Comparison of ENCODE assay signal across 20 mouse cellular contexts in genomic region chr17:43676241-43676640, GRCm38 (mm10). TPM values are rescaled to one million over a fixed set of nuclear protein-coding genes. Genes with fewer than 3 reads are reported as not detected.
A peak's percentile ranks its signal among the peaks of the same experiment; 100 is the strongest.
DNase-seq lines count a peak whose midpoint lies in the region; ATAC-seq and TF ChIP-seq lines count a peak whose summit lies in the region.
"Had no signal": no experiment of that assay in that cellular context is flagged by ENCODE, and none has a peak within 500 bp of the region (broad histone marks: within the 10 kb centered on the region; RNA-seq: fewer than 3 reads in every experiment).

No protein-coding gene starts in this region.

- TF ChIP-seq CTCF in gastrocnemius, adult 2 months (IDR thresholded peaks at IDR 0.05), result peak; percentile 12; the same call in 1 of the 2 replicates
- TF ChIP-seq CTCF in liver, embryonic 14.5 days (IDR thresholded peaks at IDR 0.05; ENCODE audit: low read depth), result 0 out of 2 replicates have a peak, but pooled peaks have one; percentile 13
- no peak for TF ChIP-seq CTCF in hindbrain, postnatal 0 days (IDR thresholded peaks at IDR 0.05; ENCODE audit: low read depth)

- no peak overlapping the region for H3K4me2 ChIP-seq in liver, embryonic 14.5 days (ENCODE audit: low read depth)
- H3K4me2 ChIP-seq in liver, embryonic 12.5 days, result no peak overlapping the region
- no peak overlapping the region for H3K4me2 ChIP-seq in hindbrain, postnatal 0 days (ENCODE audit: low read depth, low read length)
- H3K4me2 ChIP-seq: embryonic facial prominence, embryonic 13.5 days had no signal

- no peak overlapping the region for H3K4me3 ChIP-seq in gastrocnemius, adult 2 months
- no peak overlapping the region for H3K4me3 ChIP-seq in liver, embryonic 14.5 days (ENCODE audit: insufficient read depth in 1 of 2, low read depth in 2 of 2, low read length in 2 of 2)
- no peak overlapping the region for H3K4me3 ChIP-seq in liver, embryonic 12.5 days
- H3K4me3 ChIP-seq in hindbrain, postnatal 0 days (ENCODE audit: low read length), result no peak overlapping the region
- H3K4me3 ChIP-seq: embryonic facial prominence, embryonic 13.5 days; heart, embryonic 10.5 days had no signal

- intact Hi-C loops in gastrocnemius, adult 2 months (cut with DNase I), result no loop called here

- H3K4me1 ChIP-seq in liver, embryonic 14.5 days (replicated peaks; ENCODE audit: control insufficient read depth in 2 of 2, insufficient read depth in 2 of 2, low read length in 1 of 2), result peaks cover 0 to 8% of the 10 kb centered on the region in 2 experiments; a peak in 2 of 4 replicates
- peaks cover 3% of the 10 kb centered on the region; the same call in 1 of the 2 replicates for H3K4me1 ChIP-seq in liver, embryonic 12.5 days
- no peaks in the 10 kb centered on the region for H3K4me1 ChIP-seq in hindbrain, postnatal 0 days (ENCODE audit: insufficient read depth, low read length)
- H3K4me1 ChIP-seq: embryonic facial prominence, embryonic 13.5 days; heart, embryonic 10.5 days had no signal

- ATAC-seq in liver, embryonic 14.5 days (ENCODE audit: insufficient read depth), result no peak
- no peak for ATAC-seq in liver, embryonic 12.5 days
- peak; percentile 57; the same call in 1 of the 2 replicates for ATAC-seq in megakaryocyte progenitor cell, adult 5-6 weeks (replicated peaks; ENCODE audit: poor library complexity)
- ATAC-seq in hindbrain, postnatal 0 days, result no peak
- ATAC-seq: forebrain, embryonic 14.5 days had no signal

- no peaks in the 10 kb centered on the region for H3K36me3 ChIP-seq in liver, embryonic 14.5 days (replicated peaks; ENCODE audit: control insufficient read depth, insufficient read depth, low read depth)
- no peaks in the 10 kb centered on the region for H3K36me3 ChIP-seq in liver, embryonic 12.5 days
- no peaks in the 10 kb centered on the region for H3K36me3 ChIP-seq in hindbrain, postnatal 0 days (ENCODE audit: insufficient read depth, low read length)

- no peak for TF ChIP-seq EP300 in liver, embryonic 14.5 days (IDR thresholded peaks at IDR 0.05; ENCODE audit: low read depth)

- WGBS in liver, embryonic 14.5 days (ENCODE audit: insufficient replicate concordance), result 67% methylated on average over 1 of the region's 1 CpGs
- 61% methylated on average over 1 of the region's 1 CpGs for WGBS in liver, embryonic 12.5 days (ENCODE audit: insufficient replicate concordance)
- WGBS in hindbrain, postnatal 0 days, result 100% methylated on average over 1 of the region's 1 CpGs

- H3K9ac ChIP-seq in liver, embryonic 14.5 days (replicated peaks), result no peak overlapping the region
- H3K9ac ChIP-seq in liver, embryonic 12.5 days, result no peak overlapping the region
- H3K9ac ChIP-seq in hindbrain, postnatal 0 days (replicated peaks; ENCODE audit: low read length), result no peak overlapping the region
- H3K9ac ChIP-seq: embryonic facial prominence, embryonic 13.5 days had no signal

- no peaks in the 10 kb centered on the region for H3K27me3 ChIP-seq in liver, embryonic 14.5 days (ENCODE audit: control insufficient read depth, insufficient read depth, low read length)
- H3K27me3 ChIP-seq in liver, embryonic 12.5 days (replicated peaks), result no peaks in the 10 kb centered on the region
- no peaks in the 10 kb centered on the region for H3K27me3 ChIP-seq in hindbrain, postnatal 0 days (ENCODE audit: insufficient read depth, low read length)
- H3K27me3 ChIP-seq: embryonic facial prominence, embryonic 13.5 days had no signal

- no peak overlapping the region for H3K27ac ChIP-seq in gastrocnemius, adult 2 months
- H3K27ac ChIP-seq in liver, embryonic 14.5 days, result no peak overlapping the region
- no peak overlapping the region for H3K27ac ChIP-seq in liver, embryonic 12.5 days
- H3K27ac ChIP-seq in hindbrain, postnatal 0 days, result no peak overlapping the region
- H3K27ac ChIP-seq: embryonic facial prominence, embryonic 13.5 days; heart, embryonic 10.5 days; stomach, postnatal 0 days had no signal

- no peaks in the 10 kb centered on the region for H3K9me3 ChIP-seq in liver, embryonic 14.5 days (ENCODE audit: control insufficient read depth, low read length)
- no peaks in the 10 kb centered on the region for H3K9me3 ChIP-seq in liver, embryonic 12.5 days (replicated peaks)
- H3K9me3 ChIP-seq in hindbrain, postnatal 0 days (ENCODE audit: low read length), result no peaks in the 10 kb centered on the region
- H3K9me3 ChIP-seq: embryonic facial prominence, embryonic 13.5 days; heart, embryonic 10.5 days had no signal

- no peak for DNase-seq in gastrocnemius, adult 2 months
- no peak for DNase-seq in gastrocnemius, postnatal 4 days (ENCODE audit: low spot score in 2 of 2)
- no peak for DNase-seq in liver, embryonic 14.5 days (ENCODE audit: low read depth in 3 of 3, low spot score in 3 of 3)
- DNase-seq in A20 (ENCODE audit: low read depth, low spot score), result peak; percentile 58
- no peak for DNase-seq in hindbrain, postnatal 0 days (ENCODE audit: low spot score)
- DNase-seq: adrenal gland, postnatal 36 days; cerebellum, adult 11-12 months; cerebellum, postnatal 14 days; gastrocnemius, postnatal 36 days; retina, postnatal 1 day had no signal

RNA-seq across cellular contexts. Expression of gene Cyp39a1, which starts 9.0 kb away (rescaled TPM):
- total RNA-seq in gastrocnemius, adult 2 months (2021), result 1 to 10 TPM; 3.2 to 3.3 TPM
- total RNA-seq in gastrocnemius, postnatal 4 days (2021), result 1 to 10 TPM; 8.0 to 8.4 TPM
- polyA plus RNA-seq in liver, embryonic 14.5 days (2012; rRNA removed), result 0.86 and 2.0 TPM in 2 replicates
- polyA plus RNA-seq in liver, embryonic 14.5 days (2014; fragmentation: Nextera tagmentation; extraction: Ambion mirVana), result 2.6 and 3.3 TPM in 2 replicates
- 2.6 and 2.8 TPM in 2 replicates for polyA plus RNA-seq in liver, embryonic 12.5 days (2016; fragmentation: Nextera tagmentation; extraction: Ambion mirVana)
- total RNA-seq in megakaryocyte progenitor cell, adult 5-6 weeks (2015), result 2.1 and 2.6 TPM in 2 replicates
- total RNA-seq in megakaryocyte progenitor cell, adult 5-6 weeks (2017), result 3.7 and 4.1 TPM in 2 replicates
- 1.2 and 1.9 TPM in 2 replicates for total RNA-seq in hindbrain, postnatal 0 days (2014; rRNA removed)
- 13.3 and 16.0 TPM in 2 replicates for polyA plus RNA-seq in hindbrain, postnatal 0 days (2015; fragmentation: Nextera tagmentation; extraction: Ambion mirVana)

RNA-seq across cellular contexts. Expression of gene Slc25a27, which starts 9.2 kb away (rescaled TPM):
- total RNA-seq in gastrocnemius, adult 2 months (2021), result 1 to 10 TPM; 5.8 to 7.2 TPM
- total RNA-seq in gastrocnemius, postnatal 4 days (2021), result 1 to 10 TPM; 4.1 to 6.7 TPM
- polyA plus RNA-seq in liver, embryonic 14.5 days (2012; rRNA removed), result 0.54 and 0.68 TPM in 2 replicates
- 0.28 and 0.39 TPM in 2 replicates for polyA plus RNA-seq in liver, embryonic 14.5 days (2014; fragmentation: Nextera tagmentation; extraction: Ambion mirVana)
- 2.8 and 3.7 TPM in 2 replicates for polyA plus RNA-seq in liver, embryonic 12.5 days (2016; fragmentation: Nextera tagmentation; extraction: Ambion mirVana)
- 1.6 and 2.5 TPM in 2 replicates for total RNA-seq in megakaryocyte progenitor cell, adult 5-6 weeks (2015)
- 0.29 and 4.1 TPM in 2 replicates for total RNA-seq in megakaryocyte progenitor cell, adult 5-6 weeks (2017)
- 41.8 and 45.1 TPM in 2 replicates for total RNA-seq in hindbrain, postnatal 0 days (2014; rRNA removed)
- 70.6 and 71.4 TPM in 2 replicates for polyA plus RNA-seq in hindbrain, postnatal 0 days (2015; fragmentation: Nextera tagmentation; extraction: Ambion mirVana)

RNA-seq across cellular contexts. Expression of gene Tdrd6, which starts 46.1 kb away (rescaled TPM):
- under 1 TPM; 0.03 TPM for total RNA-seq in gastrocnemius, adult 2 months (2021)
- under 1 TPM; 0.10 to 0.34 TPM for total RNA-seq in gastrocnemius, postnatal 4 days (2021)
- polyA plus RNA-seq in liver, embryonic 14.5 days (2012; rRNA removed), result under 0.01 and 0.08 TPM in 2 replicates
- polyA plus RNA-seq in liver, embryonic 14.5 days (2014; fragmentation: Nextera tagmentation; extraction: Ambion mirVana), result 0.13 TPM in 1 of 2 replicates, not detected in the other
- polyA plus RNA-seq in liver, embryonic 12.5 days (2016; fragmentation: Nextera tagmentation; extraction: Ambion mirVana), result not detected in 2 replicates
- total RNA-seq in megakaryocyte progenitor cell, adult 5-6 weeks (2015), result not detected in 2 replicates
- total RNA-seq in megakaryocyte progenitor cell, adult 5-6 weeks (2017), result not detected in 2 replicates
- 1.6 and 3.5 TPM in 2 replicates for total RNA-seq in hindbrain, postnatal 0 days (2014; rRNA removed)
- 0.43 and 0.79 TPM in 2 replicates for polyA plus RNA-seq in hindbrain, postnatal 0 days (2015; fragmentation: Nextera tagmentation; extraction: Ambion mirVana)
- total RNA-seq: adrenal gland, postnatal 36 days; gastrocnemius, postnatal 36 days; megakaryocyte, adult 5-6 weeks had no signal
- polyA plus RNA-seq: heart, embryonic 10.5 days; kidney, embryonic 14.5 days; large intestine, adult 2 months; lung, embryonic 16.5 days had no signal
